Mouse (Mus musculus) liver, embryonic 11.5 days (tissue): ENCODE results near the gene Kcnn1. TPM values are rescaled to one million over a fixed set of nuclear protein-coding genes. Genes with fewer than 3 reads are reported as not detected.
"Not testable (repeated sequence)": the region's sequence is repeated elsewhere in the genome, so short reads cannot be mapped to it uniquely, and the experiment has no call there.

Experiments
- ATAC-seq: fragments of 200-750 bp; cut with Nextera tagmentation; replicated peaks from 2 replicates; pipeline ENCODE4 v1.8.0; 2017; ENCODE audit warnings: moderate number of reproducible peaks, mild to moderate bottlenecking, moderate TSS enrichment, moderate library complexity; ENCODE audit not compliant: low FRiP score
- DNase-seq: peaks from one replicate; pipeline ENCODE4 v3.0.0-alpha.2; 2017; ENCODE audit warnings: low spot score
- H3K27ac ChIP-seq: fragments of 300-500 bp; sonication (generic); 2 replicates; pipeline ENCODE4 v1.5.1; 2014; ENCODE audit warnings: mild to moderate bottlenecking, low read depth, low read length, control low read depth
- H3K27me3 ChIP-seq: fragments of 300-500 bp; sonication (generic); replicated peaks from 2 replicates; pipeline ENCODE4 v1.6.1; 2014; ENCODE audit warnings: low read length, mixed read lengths; ENCODE audit not compliant: control insufficient read depth, insufficient read depth
- H3K36me3 ChIP-seq: fragments of 300-500 bp; sonication (generic); 2 replicates; pipeline ENCODE4 v1.6.1; 2014; ENCODE audit warnings: mild to moderate bottlenecking, low read length, moderate library complexity, mixed read lengths; ENCODE audit not compliant: control insufficient read depth, insufficient read depth
- H3K4me1 ChIP-seq: fragments of 300-500 bp; sonication (generic); replicated peaks from 2 replicates; pipeline ENCODE4 v1.6.1; 2014; ENCODE audit warnings: low read length, mixed read lengths; ENCODE audit not compliant: control insufficient read depth, insufficient read depth
- H3K4me2 ChIP-seq: fragments of 300-500 bp; sonication (generic); 2 replicates; pipeline ENCODE4 v1.6.1; 2014; ENCODE audit warnings: mild to moderate bottlenecking, control low read depth, moderate library complexity
- H3K4me3 ChIP-seq: fragments of 300-500 bp; sonication (generic); 2 replicates; pipeline ENCODE4 v1.5.1; 2014; ENCODE audit warnings: low read depth, low read length, control low read depth
- H3K9ac ChIP-seq: fragments of 300-500 bp; sonication (generic); 2 replicates; pipeline ENCODE4 v1.6.1; 2014; ENCODE audit warnings: low read depth, low read length, control low read depth
- H3K9me3 ChIP-seq: fragments of 300-500 bp; sonication (generic); 2 replicates; pipeline ENCODE4 v1.6.1; 2016; ENCODE audit warnings: low read length, inconsistent platforms, mixed read lengths; ENCODE audit not compliant: control insufficient read depth
- WGBS: fragments of 180-500 bp; shearing (Covaris S2); extraction: QIAGEN DNeasy Blood & Tissue Kit; methylation state at CpG from one replicate; pipeline ENCODE4 v1.1.7; 2014; 5-methylcytosine and 5-hydroxymethylcytosine counted together
- polyA plus RNA-seq: library from polyadenylated mRNA; unstranded; fragments of >200 nt; fragmentation: Nextera tagmentation; extraction: Ambion mirVana; gene quantifications from 2 replicates; pipeline ENCODE4 v1.2.1, GENCODE M21; 2014

Kcnn1 gene
- polyA plus RNA-seq, 1 experiment from 2014 or later: 0.47 TPM

- 47% methylated on average over 5 of the region's 5 CpGs for WGBS
Observed at GRCm38 (mm10) chr8:70902211-70902610, 39.2 kb upstream of the Kcnn1 start.

GRCm38 (mm10) chr8:70900872-70901387 is 37.9 kb upstream of the Kcnn1 start:
- Histone ChIP-seq H3K36me3 (peaks cover 1% of the 10 kb centered on the region), H3K9me3 (no peaks in the 10 kb centered on the region), H3K4me2 (no peak overlapping the region), H3K9ac (no peak overlapping the region), H3K27ac (no peak overlapping the region), H3K4me3 (no peak overlapping the region), H3K27me3 (no peaks in the 10 kb centered on the region), H3K4me1 (peaks cover 3% of the 10 kb centered on the region)
- ATAC-seq: no peak
- no peak for DNase-seq
- WGBS: 84% methylated on average over 2 of the region's 2 CpGs

More at GRCm38 (mm10) chr8:70902211-70902610, 39.2 kb upstream of the Kcnn1 start:
- H3K36me3 ChIP-seq: no peaks in the 10 kb centered on the region
- H3K27me3 ChIP-seq: no peaks in the 10 kb centered on the region
- no peak overlapping the region for H3K4me3 ChIP-seq
- H3K9me3 ChIP-seq: no peaks in the 10 kb centered on the region
- H3K27ac ChIP-seq: no peak overlapping the region
- peaks cover 8% of the 10 kb centered on the region for H3K4me1 ChIP-seq
- no peak overlapping the region for H3K4me2 ChIP-seq
- DNase-seq (no peak), ATAC-seq (no peak)
- no peak overlapping the region for H3K9ac ChIP-seq

GRCm38 (mm10) chr8:70899226-70899625 is 36.2 kb upstream of the Kcnn1 start:
- Histone ChIP-seq H3K36me3 (peaks cover 15% of the 10 kb centered on the region), H3K9me3 (no peaks in the 10 kb centered on the region), H3K27me3 (no peaks in the 10 kb centered on the region), H3K27ac (no peak overlapping the region), H3K4me1 (peaks cover 6% of the 10 kb centered on the region), H3K9ac (no peak overlapping the region; the same call in 1 of the 2 replicates), H3K4me2 (no peak overlapping the region), H3K4me3 (no peak overlapping the region)
- ATAC-seq (no peak), DNase-seq (no peak)
- WGBS: 83% methylated on average over 2 of the region's 2 CpGs

GRCm38 (mm10) chr8:70898661-70899198 is 35.7 kb upstream of the Kcnn1 start:
- Histone ChIP-seq H3K4me3 (no peak overlapping the region), H3K4me2 (peak overlapping the region; percentile 58), H3K9ac (peak overlapping the region; percentile 80), H3K4me1 (peaks cover 6% of the 10 kb centered on the region), H3K9me3 (no peaks in the 10 kb centered on the region), H3K27me3 (no peaks in the 10 kb centered on the region), H3K36me3 (peaks cover 18% of the 10 kb centered on the region), H3K27ac (no peak overlapping the region)
- 46% methylated on average over 2 of the region's 2 CpGs for WGBS
- ATAC-seq (no peak), DNase-seq (no peak)

- peaks cover 18% of the 10 kb centered on the region for H3K36me3 ChIP-seq
- under 1% methylated on average over 20 of the region's 20 CpGs for WGBS
- ATAC-seq: peak; percentile 44
- peak overlapping the region; percentile 80 for H3K9ac ChIP-seq
- H3K27me3 ChIP-seq: peaks cover 7% of the 10 kb centered on the region
- H3K4me3 ChIP-seq: peak overlapping the region; percentile 86
- peak; percentile 79 for DNase-seq
- no peaks in the 10 kb centered on the region for H3K9me3 ChIP-seq
- peak overlapping the region; percentile 45 for H3K27ac ChIP-seq
- peaks cover 10% of the 10 kb centered on the region for H3K4me1 ChIP-seq
- H3K4me2 ChIP-seq: peak overlapping the region; percentile 58
Observed at GRCm38 (mm10) chr8:70897681-70898413, 34.8 kb upstream of the Kcnn1 start.

- Histone ChIP-seq H3K9me3 (no peaks in the 10 kb centered on the region), H3K36me3 (peaks cover 18% of the 10 kb centered on the region), H3K9ac (peak within 1 kb of the TSS; percentile 98), H3K27me3 (peaks cover 14% of the 10 kb centered on the region), H3K4me3 (peak within 1 kb of the TSS; percentile 86), H3K4me1 (peaks cover 13% of the 10 kb centered on the region), H3K27ac (peak within 1 kb of the TSS; percentile 91), H3K4me2 (peak within 1 kb of the TSS; percentile 98)
- WGBS: under 1% methylated on average over 60 of the region's 60 CpGs
- ATAC-seq (peak; percentile 94), DNase-seq (peak; percentile 92)
Observed at GRCm38 (mm10) chr8:70897021-70897680, 34.1 kb upstream of the Kcnn1 start, which contains the start of gene Rpl18a. Rpl18a (minus strand) TSS chr8:70897412.

GRCm38 (mm10) chr8:70896316-70897020 is 33.4 kb upstream of the Kcnn1 start:
- peak overlapping the region; percentile 91 for H3K27ac ChIP-seq
- ATAC-seq (no peak), DNase-seq (no peak)
- no peaks in the 10 kb centered on the region for H3K9me3 ChIP-seq
- H3K4me1 ChIP-seq: peaks cover 18% of the 10 kb centered on the region
- peak overlapping the region; percentile 86 for H3K4me3 ChIP-seq
- peak overlapping the region; percentile 98 for H3K9ac ChIP-seq
- 1% methylated on average over 25 of the region's 25 CpGs for WGBS
- H3K4me2 ChIP-seq: peak overlapping the region; percentile 98
- H3K27me3 ChIP-seq: peaks cover 21% of the 10 kb centered on the region
- H3K36me3 ChIP-seq: peaks cover 18% of the 10 kb centered on the region

- peak overlapping the region; percentile 86 for H3K4me3 ChIP-seq
- peaks cover 29% of the 10 kb centered on the region for H3K27me3 ChIP-seq
- peak overlapping the region; percentile 98 for H3K4me2 ChIP-seq
- 80% methylated on average over 23 of the region's 24 CpGs for WGBS
- peaks cover 20% of the 10 kb centered on the region for H3K4me1 ChIP-seq
- peak overlapping the region; percentile 91 for H3K27ac ChIP-seq
- peaks cover 18% of the 10 kb centered on the region for H3K36me3 ChIP-seq
- DNase-seq, H3K9me3 ChIP-seq, ATAC-seq: not testable (repeated sequence)
- peak overlapping the region; percentile 98 for H3K9ac ChIP-seq
Observed at GRCm38 (mm10) chr8:70895571-70896259, 32.7 kb upstream of the Kcnn1 start.
